Mouse (Mus musculus): ENCODE measurements around the gene Lemd2. TPM values are rescaled to one million over a fixed set of nuclear protein-coding genes. Genes with fewer than 3 reads are reported as not detected.

The Lemd2 gene
- polyA plus RNA-seq, 1 experiment, result 86.6 TPM

DNA sequence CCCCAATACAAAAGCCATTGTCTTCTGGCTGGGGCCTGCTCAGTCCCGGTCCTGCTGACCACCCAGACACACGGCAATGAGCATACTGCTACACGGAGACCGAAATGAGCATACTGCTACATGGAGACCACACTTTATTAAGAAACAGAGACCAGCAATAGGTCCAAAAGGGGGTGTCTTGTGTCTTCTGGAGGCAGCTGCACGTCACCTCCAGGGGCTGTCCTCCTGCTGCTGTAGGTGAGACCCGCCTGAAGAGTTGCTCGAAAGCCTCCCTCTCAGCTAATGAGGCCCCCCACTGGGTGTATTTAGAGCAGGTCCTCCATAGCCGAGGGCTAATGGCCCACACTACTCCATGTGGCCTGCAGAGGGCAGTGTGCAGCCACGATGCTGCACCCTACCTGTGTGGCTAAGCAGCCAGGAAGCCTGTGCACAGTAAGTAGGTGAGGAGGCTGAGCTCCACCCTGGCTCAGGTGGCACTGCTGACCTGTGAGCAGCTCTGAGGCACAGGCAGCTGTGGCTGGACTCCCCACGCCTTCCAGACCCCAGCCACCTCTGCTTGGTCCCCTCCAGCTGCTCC is 14.5 kb downstream of the Lemd2 start:
- Histone ChIP-seq H3K27me3 (ENCODE audit: control insufficient read depth, insufficient read depth, low read length) (no peaks in the 10 kb centered on the region), H3K36me3 (ENCODE audit: control insufficient read depth, insufficient read depth, low read length) (peaks cover 37% of the 10 kb centered on the region), H3K27ac (ENCODE audit: insufficient read depth, low read length) (no peak overlapping the region), H3K4me3 (ENCODE audit: extremely low read depth, insufficient read depth, insufficient read length) (no peak overlapping the region), H3K4me1 (ENCODE audit: control insufficient read depth, insufficient read depth, insufficient read length) (no peaks in the 10 kb centered on the region)
- no peak for TF ChIP-seq POLR2A (IDR thresholded peaks at IDR 0.05; ENCODE audit: low read depth, low read length)
- peak; percentile 98 for TF ChIP-seq CTCF (IDR thresholded peaks at IDR 0.05; ENCODE audit: extremely low read depth, insufficient read depth, insufficient read length, insufficient replicate concordance)
- peak in 1 of 2 experiments; percentile 63 for DNase-seq (ENCODE audit: low read depth in 1 of 2, low spot score in 2 of 2)
- 49% methylated on average over 10 of the region's 10 CpGs for WGBS

DNA sequence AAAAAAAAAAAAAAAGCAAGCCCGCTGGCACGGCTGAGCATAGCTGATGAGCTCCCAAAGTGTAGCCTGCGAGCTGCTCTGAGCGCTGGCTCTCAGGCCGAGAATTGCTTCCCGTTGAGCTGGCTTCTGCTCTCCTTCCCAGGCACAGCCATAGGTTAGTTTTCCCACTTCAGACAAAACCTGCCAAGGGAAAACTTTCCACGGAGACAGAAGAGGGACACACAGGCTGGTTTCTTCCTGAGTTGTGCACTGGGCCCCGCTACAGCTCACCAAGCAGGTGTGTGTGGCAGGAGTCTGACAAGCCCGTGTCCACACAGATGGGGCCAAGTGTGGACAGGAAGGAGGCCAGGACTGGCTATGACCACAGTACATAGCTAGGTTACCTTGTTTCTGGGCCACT is 15.4 kb downstream of the Lemd2 start:
- WGBS, result 81% methylated on average over 9 of the region's 9 CpGs
- Histone ChIP-seq H3K4me3 (ENCODE audit: extremely low read depth, insufficient read depth, insufficient read length) (no peak overlapping the region), H3K27me3 (ENCODE audit: control insufficient read depth, insufficient read depth, low read length) (no peaks in the 10 kb centered on the region), H3K27ac (ENCODE audit: insufficient read depth, low read length) (no peak overlapping the region), H3K4me1 (ENCODE audit: control insufficient read depth, insufficient read depth, insufficient read length) (no peaks in the 10 kb centered on the region), H3K36me3 (ENCODE audit: control insufficient read depth, insufficient read depth, low read length) (peaks cover 29% of the 10 kb centered on the region)
- no peak for DNase-seq (ENCODE audit: low read depth in 1 of 2, low spot score in 2 of 2)
- TF ChIP-seq CTCF (IDR thresholded peaks at IDR 0.05; ENCODE audit: extremely low read depth, insufficient read depth, insufficient read length, insufficient replicate concordance), result no peak

DNA sequence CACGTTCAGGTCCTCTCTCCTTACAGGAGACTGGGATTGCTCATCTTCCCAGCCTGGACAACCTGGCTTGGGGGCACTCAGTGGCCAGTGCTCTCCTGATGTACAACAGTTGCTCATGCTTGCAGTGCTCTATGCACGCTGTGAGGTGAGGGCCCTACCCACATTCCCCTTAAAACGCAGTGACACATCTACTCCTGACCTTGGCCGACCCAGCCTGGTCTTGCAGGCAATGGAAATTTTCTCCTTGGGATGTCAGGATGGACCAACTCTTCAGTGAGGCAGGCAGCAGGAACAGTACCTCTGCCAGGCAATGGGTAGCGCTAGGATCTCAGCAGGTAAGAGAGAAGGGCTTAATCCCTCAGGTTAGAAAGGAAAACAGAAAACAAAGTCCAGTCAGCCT is 17.2 kb downstream of the Lemd2 start:
- Histone ChIP-seq H3K27ac (ENCODE audit: insufficient read depth, low read length) (no peak overlapping the region), H3K4me1 (ENCODE audit: control insufficient read depth, insufficient read depth, insufficient read length) (no peaks in the 10 kb centered on the region), H3K36me3 (ENCODE audit: control insufficient read depth, insufficient read depth, low read length) (peaks cover 13% of the 10 kb centered on the region), H3K4me3 (ENCODE audit: extremely low read depth, insufficient read depth, insufficient read length) (no peak overlapping the region), H3K27me3 (ENCODE audit: control insufficient read depth, insufficient read depth, low read length) (no peaks in the 10 kb centered on the region)
- no peak for DNase-seq (ENCODE audit: low read depth in 1 of 2, low spot score in 2 of 2)
- 84% methylated on average over 5 of the region's 5 CpGs for WGBS
- TF ChIP-seq POLR2A (IDR thresholded peaks at IDR 0.05; ENCODE audit: low read depth, low read length) (no peak), CTCF (IDR thresholded peaks at IDR 0.05; ENCODE audit: extremely low read depth, insufficient read depth, insufficient read length, insufficient replicate concordance) (no peak)

DNA sequence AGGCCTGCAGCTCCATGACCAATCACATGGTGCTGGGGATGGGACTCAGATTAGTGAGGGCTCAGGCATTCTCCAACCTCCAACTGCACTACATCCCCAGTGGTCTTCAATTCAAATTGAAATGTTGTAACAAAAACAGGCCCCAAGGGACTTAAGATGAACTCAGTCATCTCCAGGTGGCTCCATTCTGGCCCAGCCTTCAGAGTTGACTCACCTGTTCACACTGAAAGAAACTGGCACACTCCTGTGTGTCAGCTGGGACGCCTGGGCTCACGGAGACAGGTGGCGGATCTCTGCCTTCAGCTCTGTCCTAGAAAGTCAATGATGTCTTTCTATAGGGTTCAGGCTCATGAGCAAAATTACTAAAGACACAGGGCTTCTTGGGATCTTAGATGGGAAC is 18.2 kb downstream of the Lemd2 start:
- Histone ChIP-seq H3K4me1 (ENCODE audit: control insufficient read depth, insufficient read depth, insufficient read length) (no peaks in the 10 kb centered on the region), H3K4me3 (ENCODE audit: extremely low read depth, insufficient read depth, insufficient read length) (no peak overlapping the region), H3K36me3 (ENCODE audit: control insufficient read depth, insufficient read depth, low read length) (peaks cover 4% of the 10 kb centered on the region), H3K27me3 (ENCODE audit: control insufficient read depth, insufficient read depth, low read length) (no peaks in the 10 kb centered on the region), H3K27ac (ENCODE audit: insufficient read depth, low read length) (no peak overlapping the region)
- WGBS, result 97% methylated on average over 3 of the region's 3 CpGs
- no peak for TF ChIP-seq POLR2A (IDR thresholded peaks at IDR 0.05; ENCODE audit: low read depth, low read length)
- no peak for TF ChIP-seq CTCF (IDR thresholded peaks at IDR 0.05; ENCODE audit: extremely low read depth, insufficient read depth, insufficient read length, insufficient replicate concordance)
- DNase-seq (ENCODE audit: low read depth in 1 of 2, low spot score in 2 of 2), result no peak

DNA sequence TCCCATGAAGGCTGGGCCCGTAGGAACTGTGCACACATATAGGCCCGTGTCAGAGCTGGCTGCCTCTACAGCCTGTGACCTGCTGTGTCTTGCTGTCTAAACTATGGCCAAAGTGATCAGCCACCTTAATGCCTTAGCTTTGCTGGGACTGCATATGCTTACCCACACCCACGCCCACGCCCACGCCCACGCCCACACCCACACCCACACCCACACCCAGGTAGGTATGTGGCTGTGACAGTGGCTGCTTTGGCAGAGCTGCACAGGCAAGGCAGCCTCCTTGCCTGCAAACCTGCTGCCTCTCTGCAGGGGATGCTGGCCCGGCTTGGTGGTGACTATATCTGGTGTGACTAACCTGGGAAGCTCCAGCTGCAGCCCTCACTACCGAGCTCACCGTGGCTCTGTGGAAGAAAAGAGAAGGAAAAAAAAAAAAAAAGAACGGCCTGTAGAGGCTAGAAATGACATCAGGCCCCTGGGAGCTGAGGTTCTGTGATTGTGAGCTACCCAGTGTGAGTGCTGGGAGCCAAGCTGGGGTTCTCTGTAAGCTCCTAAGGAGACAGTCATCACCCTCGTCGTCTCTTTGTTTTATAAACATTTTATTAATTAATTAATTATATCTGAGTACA is 20.5 kb downstream of the Lemd2 start:
- no peak overlapping the region for H3K27ac ChIP-seq (ENCODE audit: insufficient read depth, low read length)
- H3K4me1 ChIP-seq (ENCODE audit: control insufficient read depth, insufficient read depth, insufficient read length), result peaks cover 2% of the 10 kb centered on the region; the same call in 1 of the 2 replicates
- no peak for TF ChIP-seq POLR2A (IDR thresholded peaks at IDR 0.05; ENCODE audit: low read depth, low read length)
- no peak for TF ChIP-seq CTCF (IDR thresholded peaks at IDR 0.05; ENCODE audit: extremely low read depth, insufficient read depth, insufficient read length, insufficient replicate concordance)
- no peak overlapping the region for H3K4me3 ChIP-seq (ENCODE audit: extremely low read depth, insufficient read depth, insufficient read length)
- DNase-seq (ENCODE audit: low read depth in 1 of 2, low spot score in 2 of 2), result no peak
- H3K27me3 ChIP-seq (ENCODE audit: control insufficient read depth, insufficient read depth, low read length), result no peaks in the 10 kb centered on the region
- 80% methylated on average over 12 of the region's 12 CpGs for WGBS
- no peaks in the 10 kb centered on the region for H3K36me3 ChIP-seq (ENCODE audit: control insufficient read depth, insufficient read depth, low read length)

DNA sequence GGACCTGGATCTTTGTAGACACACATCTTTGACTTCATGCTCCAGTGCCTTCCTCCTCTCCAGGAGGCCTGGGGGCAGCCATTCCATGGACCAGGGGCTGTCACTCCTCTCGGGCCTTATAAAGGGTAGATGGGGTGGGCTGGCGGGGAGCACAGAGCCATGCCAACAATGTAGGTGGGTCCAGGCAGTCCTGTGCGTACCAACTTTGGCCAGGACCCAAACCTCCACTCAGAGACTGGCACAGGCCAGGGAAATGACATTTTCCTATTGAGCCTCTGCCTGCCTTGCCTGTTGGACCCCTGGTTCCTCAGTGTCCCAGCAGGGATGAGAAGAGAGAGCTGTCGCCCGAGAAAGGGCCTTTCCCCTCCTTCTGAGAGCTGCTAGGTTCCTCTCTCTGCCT is 21.9 kb downstream of the Lemd2 start:
- no peak for TF ChIP-seq POLR2A (IDR thresholded peaks at IDR 0.05; ENCODE audit: low read depth, low read length)
- TF ChIP-seq CTCF (IDR thresholded peaks at IDR 0.05; ENCODE audit: extremely low read depth, insufficient read depth, insufficient read length, insufficient replicate concordance), result no peak
- no peak overlapping the region for H3K27ac ChIP-seq (ENCODE audit: insufficient read depth, low read length)
- DNase-seq (ENCODE audit: low read depth in 1 of 2, low spot score in 2 of 2), result no peak
- H3K4me1 ChIP-seq (ENCODE audit: control insufficient read depth, insufficient read depth, insufficient read length), result peaks cover 2% of the 10 kb centered on the region; the same call in 1 of the 2 replicates
- no peak overlapping the region for H3K4me3 ChIP-seq (ENCODE audit: extremely low read depth, insufficient read depth, insufficient read length)
- 86% methylated on average over 5 of the region's 5 CpGs for WGBS
- H3K36me3 ChIP-seq (ENCODE audit: control insufficient read depth, insufficient read depth, low read length), result no peaks in the 10 kb centered on the region
- no peaks in the 10 kb centered on the region for H3K27me3 ChIP-seq (ENCODE audit: control insufficient read depth, insufficient read depth, low read length)

DNA sequence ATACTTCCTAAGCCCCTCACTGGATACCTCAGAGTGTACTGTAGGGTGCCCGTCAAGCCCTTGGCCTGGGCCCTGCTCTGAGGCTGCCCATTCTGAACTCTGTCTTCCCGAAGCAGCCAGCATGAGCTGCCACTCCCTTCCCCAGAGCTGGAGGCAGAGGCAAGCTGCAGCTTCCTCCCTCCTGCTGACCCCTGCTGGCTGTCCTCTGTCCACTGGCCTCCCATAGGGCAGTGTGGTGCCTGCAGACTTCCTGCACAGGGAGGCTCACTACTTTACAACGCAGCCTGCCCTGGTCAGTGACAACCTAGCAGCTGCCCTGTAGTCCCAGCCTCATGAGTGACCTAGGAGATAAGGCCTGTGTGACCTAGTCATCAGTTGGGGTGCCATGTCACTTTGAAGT is 22.6 kb downstream of the Lemd2 start:
- Histone ChIP-seq H3K4me3 (ENCODE audit: extremely low read depth, insufficient read depth, insufficient read length) (no peak overlapping the region), H3K27ac (ENCODE audit: insufficient read depth, low read length) (no peak overlapping the region), H3K27me3 (ENCODE audit: control insufficient read depth, insufficient read depth, low read length) (no peaks in the 10 kb centered on the region), H3K4me1 (ENCODE audit: control insufficient read depth, insufficient read depth, insufficient read length) (peaks cover 2% of the 10 kb centered on the region; the same call in 1 of the 2 replicates), H3K36me3 (ENCODE audit: control insufficient read depth, insufficient read depth, low read length) (no peaks in the 10 kb centered on the region)
- TF ChIP-seq CTCF (IDR thresholded peaks at IDR 0.05; ENCODE audit: extremely low read depth, insufficient read depth, insufficient read length, insufficient replicate concordance) (no peak), POLR2A (IDR thresholded peaks at IDR 0.05; ENCODE audit: low read depth, low read length) (no peak)
- DNase-seq (ENCODE audit: low read depth in 1 of 2, low spot score in 2 of 2), result no peak
- 65% methylated on average over 3 of the region's 3 CpGs for WGBS
